ENCODE assay signal across 8 mouse cellular contexts in the genomic region with DNA sequence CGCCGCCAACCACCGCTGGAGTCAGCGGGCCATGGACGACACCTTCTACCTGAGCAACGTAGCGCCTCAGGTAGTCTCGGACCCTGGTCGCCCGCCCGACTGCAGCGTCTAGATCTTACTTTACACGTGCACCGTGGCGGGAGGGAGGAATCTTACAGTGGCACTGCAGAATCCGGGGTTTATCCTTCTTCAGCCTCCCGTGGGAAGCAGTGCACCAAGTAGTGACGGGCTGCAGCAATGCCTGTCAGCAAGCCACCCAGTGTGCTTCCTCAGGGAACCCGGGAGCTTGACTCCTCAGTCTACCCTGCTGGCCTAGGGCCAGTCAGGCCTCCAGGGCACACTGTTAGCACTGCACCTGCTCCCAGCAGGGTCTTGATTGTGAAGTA. TPM values are rescaled to one million over a fixed set of nuclear protein-coding genes. Genes with fewer than 3 reads are reported as not detected.
DNase-seq lines count a peak whose midpoint lies in the region; ATAC-seq and TF ChIP-seq lines count a peak whose summit lies in the region.

No protein-coding gene starts in this region.

- 0 out of 2 replicates have a peak, but pooled peaks cover under 1% of the 10 kb centered on the region for H3K4me1 ChIP-seq in lung, embryonic 14.5 days (ENCODE audit: insufficient read depth)
- peaks cover 9% of the 10 kb centered on the region for H3K4me1 ChIP-seq in embryonic facial prominence, embryonic 12.5 days
- H3K4me1 ChIP-seq in intestine, embryonic 15.5 days (replicated peaks) = peaks cover 11% of the 10 kb centered on the region
- H3K4me1 ChIP-seq in neural tube, embryonic 13.5 days (replicated peaks) = peaks cover 16% of the 10 kb centered on the region

- peak; percentile 6; the same call in 1 of the 2 replicates for ATAC-seq in lung, embryonic 14.5 days (ENCODE audit: insufficient read depth)
- peak; percentile 31; the same call in 1 of the 2 replicates for ATAC-seq in embryonic facial prominence, embryonic 12.5 days (ENCODE audit: insufficient number of reproducible peaks, insufficient read depth, low FRiP score, low TSS enrichment)
- ATAC-seq in intestine, embryonic 15.5 days = peak; percentile 40
- ATAC-seq in neural tube, embryonic 13.5 days (ENCODE audit: low read depth) = peak; percentile 61; the same call in 1 of the 2 replicates

- DNase-seq in lung, embryonic 14.5 days = peak; percentile 20
- DNase-seq in lung, postnatal 10 days = no peak
- no peak for DNase-seq in cerebellum, adult 18-20 months
- no peak for DNase-seq in layer of hippocampus, adult 18-20 months (ENCODE audit: low spot score in 2 of 2)
- no peak for DNase-seq in urinary bladder, adult 2 months (ENCODE audit: low spot score)

- H3K4me2 ChIP-seq in lung, embryonic 14.5 days = peak overlapping the region; percentile 98
- H3K4me2 ChIP-seq in embryonic facial prominence, embryonic 12.5 days (replicated peaks) = peak overlapping the region; percentile 94
- peak overlapping the region; percentile 97 for H3K4me2 ChIP-seq in intestine, embryonic 15.5 days (replicated peaks)
- H3K4me2 ChIP-seq in neural tube, embryonic 13.5 days = peak overlapping the region; percentile 95

- peak overlapping the region; percentile 62 for H3K9ac ChIP-seq in lung, embryonic 14.5 days
- peak overlapping the region; percentile 79 for H3K9ac ChIP-seq in embryonic facial prominence, embryonic 12.5 days
- H3K9ac ChIP-seq in intestine, embryonic 15.5 days = peak overlapping the region; percentile 67
- H3K9ac ChIP-seq in neural tube, embryonic 13.5 days = peak overlapping the region; percentile 82

- no peaks in the 10 kb centered on the region for H3K27me3 ChIP-seq in lung, embryonic 14.5 days (ENCODE audit: insufficient read depth, low read length)
- H3K27me3 ChIP-seq in embryonic facial prominence, embryonic 12.5 days = no peaks in the 10 kb centered on the region
- H3K27me3 ChIP-seq in intestine, embryonic 15.5 days (replicated peaks) = no peaks in the 10 kb centered on the region
- no peaks in the 10 kb centered on the region for H3K27me3 ChIP-seq in neural tube, embryonic 13.5 days

- H3K36me3 ChIP-seq in lung, embryonic 14.5 days (ENCODE audit: insufficient read depth) = peaks cover 45% of the 10 kb centered on the region
- peaks cover 43% of the 10 kb centered on the region for H3K36me3 ChIP-seq in embryonic facial prominence, embryonic 12.5 days
- peaks cover 36% of the 10 kb centered on the region for H3K36me3 ChIP-seq in intestine, embryonic 15.5 days
- H3K36me3 ChIP-seq in neural tube, embryonic 13.5 days = peaks cover 45% of the 10 kb centered on the region

- TF ChIP-seq CTCF in lung, embryonic 14.5 days (IDR thresholded peaks at IDR 0.05; ENCODE audit: low read depth) = no peak

- H3K4me3 ChIP-seq in lung, embryonic 14.5 days (ENCODE audit: low read depth, low read length) = peak overlapping the region; percentile 61
- peak overlapping the region; percentile 71 for H3K4me3 ChIP-seq in embryonic facial prominence, embryonic 12.5 days
- peak overlapping the region; percentile 69 for H3K4me3 ChIP-seq in intestine, embryonic 15.5 days (replicated peaks)
- peak overlapping the region; percentile 58 for H3K4me3 ChIP-seq in neural tube, embryonic 13.5 days

- 1% methylated on average over 19 of the region's 19 CpGs for WGBS in lung, embryonic 14.5 days
- 3% methylated on average over 19 of the region's 19 CpGs for WGBS in embryonic facial prominence, embryonic 12.5 days
- under 1% methylated on average over 19 of the region's 19 CpGs for WGBS in intestine, embryonic 15.5 days
- 1% methylated on average over 19 of the region's 19 CpGs for WGBS in neural tube, embryonic 13.5 days

- H3K27ac ChIP-seq in lung, embryonic 14.5 days (ENCODE audit: low read depth) = peak overlapping the region; percentile 83
- peak overlapping the region; percentile 86; the same call in 1 of the 2 replicates for H3K27ac ChIP-seq in embryonic facial prominence, embryonic 12.5 days
- H3K27ac ChIP-seq in intestine, embryonic 15.5 days = peak overlapping the region; percentile 90
- H3K27ac ChIP-seq in neural tube, embryonic 13.5 days (replicated peaks) = peak overlapping the region; percentile 93

- peaks cover under 1% of the 10 kb centered on the region; the same call in 1 of the 2 replicates for H3K9me3 ChIP-seq in lung, embryonic 14.5 days (ENCODE audit: low read depth, low read length)
- H3K9me3 ChIP-seq in embryonic facial prominence, embryonic 12.5 days = peaks cover 1% of the 10 kb centered on the region; the same call in 1 of the 2 replicates
- no peaks in the 10 kb centered on the region for H3K9me3 ChIP-seq in intestine, embryonic 15.5 days
- 0 out of 2 replicates have a peak, but pooled peaks cover under 1% of the 10 kb centered on the region for H3K9me3 ChIP-seq in neural tube, embryonic 13.5 days

RNA-seq across cellular contexts. Expression of a gene that starts 0.7 kb away (rescaled TPM):
- 18.4 and 19.7 TPM in 2 replicates for polyA plus RNA-seq in lung, embryonic 14.5 days (2014; fragmentation: Nextera tagmentation; extraction: Ambion mirVana)
- polyA plus RNA-seq in embryonic facial prominence, embryonic 12.5 days (2016; fragmentation: Nextera tagmentation; extraction: Ambion mirVana) = 18.5 TPM in 2 replicates
- 40.9 and 41.9 TPM in 2 replicates for polyA plus RNA-seq in intestine, embryonic 15.5 days (2015; fragmentation: Nextera tagmentation; extraction: Ambion mirVana)
- 15.6 and 17.3 TPM in 2 replicates for polyA plus RNA-seq in neural tube, embryonic 13.5 days (2015; fragmentation: Nextera tagmentation; extraction: Ambion mirVana)
- 10 to 100 TPM; 20.7 to 24.9 TPM for total RNA-seq in layer of hippocampus, adult 18-20 months (2021)
- 26.0 and 26.4 TPM in 2 replicates for polyA plus RNA-seq in urinary bladder, adult 2 months (2012; rRNA removed)

RNA-seq across cellular contexts. Expression of a gene that starts 6.3 kb away (rescaled TPM):
- polyA plus RNA-seq in lung, embryonic 14.5 days (2014; fragmentation: Nextera tagmentation; extraction: Ambion mirVana) = 67.1 and 72.6 TPM in 2 replicates
- polyA plus RNA-seq in embryonic facial prominence, embryonic 12.5 days (2016; fragmentation: Nextera tagmentation; extraction: Ambion mirVana) = 87.1 and 90.3 TPM in 2 replicates
- polyA plus RNA-seq in intestine, embryonic 15.5 days (2015; fragmentation: Nextera tagmentation; extraction: Ambion mirVana) = 59.9 and 62.9 TPM in 2 replicates
- 59.0 and 61.0 TPM in 2 replicates for polyA plus RNA-seq in neural tube, embryonic 13.5 days (2015; fragmentation: Nextera tagmentation; extraction: Ambion mirVana)
- 10 to 100 TPM; 34.2 to 34.6 TPM for total RNA-seq in layer of hippocampus, adult 18-20 months (2021)
- polyA plus RNA-seq in urinary bladder, adult 2 months (2012; rRNA removed) = 25.0 and 26.9 TPM in 2 replicates

RNA-seq across cellular contexts. Expression of a gene that starts 33.7 kb away (rescaled TPM):
- 7.6 and 8.7 TPM in 2 replicates for polyA plus RNA-seq in lung, embryonic 14.5 days (2014; fragmentation: Nextera tagmentation; extraction: Ambion mirVana)
- polyA plus RNA-seq in embryonic facial prominence, embryonic 12.5 days (2016; fragmentation: Nextera tagmentation; extraction: Ambion mirVana) = 8.2 and 8.3 TPM in 2 replicates
- 18.4 and 19.6 TPM in 2 replicates for polyA plus RNA-seq in intestine, embryonic 15.5 days (2015; fragmentation: Nextera tagmentation; extraction: Ambion mirVana)
- polyA plus RNA-seq in neural tube, embryonic 13.5 days (2015; fragmentation: Nextera tagmentation; extraction: Ambion mirVana) = 13.1 and 13.3 TPM in 2 replicates
- 10 to 100 TPM; 15.2 to 16.1 TPM for total RNA-seq in layer of hippocampus, adult 18-20 months (2021)
- polyA plus RNA-seq in urinary bladder, adult 2 months (2012; rRNA removed) = 75.5 and 103 TPM in 2 replicates

RNA-seq across cellular contexts. Expression of a gene that starts 38.4 kb away (rescaled TPM):
- 10.9 and 12.3 TPM in 2 replicates for polyA plus RNA-seq in lung, embryonic 14.5 days (2014; fragmentation: Nextera tagmentation; extraction: Ambion mirVana)
- 10.7 and 11.0 TPM in 2 replicates for polyA plus RNA-seq in embryonic facial prominence, embryonic 12.5 days (2016; fragmentation: Nextera tagmentation; extraction: Ambion mirVana)
- polyA plus RNA-seq in intestine, embryonic 15.5 days (2015; fragmentation: Nextera tagmentation; extraction: Ambion mirVana) = 7.8 and 8.2 TPM in 2 replicates
- polyA plus RNA-seq in neural tube, embryonic 13.5 days (2015; fragmentation: Nextera tagmentation; extraction: Ambion mirVana) = 9.4 and 11.7 TPM in 2 replicates
- 10 to 100 TPM; 51.1 to 54.7 TPM for total RNA-seq in layer of hippocampus, adult 18-20 months (2021)
- polyA plus RNA-seq in urinary bladder, adult 2 months (2012; rRNA removed) = 29.2 and 29.5 TPM in 2 replicates

RNA-seq across cellular contexts. Expression of a gene that starts 47.6 kb away (rescaled TPM):
- polyA plus RNA-seq in lung, embryonic 14.5 days (2014; fragmentation: Nextera tagmentation; extraction: Ambion mirVana) = 8.8 and 8.9 TPM in 2 replicates
- polyA plus RNA-seq in embryonic facial prominence, embryonic 12.5 days (2016; fragmentation: Nextera tagmentation; extraction: Ambion mirVana) = 11.6 and 12.2 TPM in 2 replicates
- polyA plus RNA-seq in intestine, embryonic 15.5 days (2015; fragmentation: Nextera tagmentation; extraction: Ambion mirVana) = 5.0 and 5.6 TPM in 2 replicates
- polyA plus RNA-seq in neural tube, embryonic 13.5 days (2015; fragmentation: Nextera tagmentation; extraction: Ambion mirVana) = 11.8 and 12.8 TPM in 2 replicates
- total RNA-seq in layer of hippocampus, adult 18-20 months (2021) = 100 to 1,000 TPM; 187 to 193 TPM
- polyA plus RNA-seq in urinary bladder, adult 2 months (2012; rRNA removed) = 46.2 and 46.5 TPM in 2 replicates

Comparison
In these comparisons a context has a peak if more than half of its experiments do, and no peak if none do; other contexts are left out.
1. ATAC-seq: peak in every context shown above with its lines; median percentile 61 in neural tube, embryonic 13.5 days; 40 in intestine, embryonic 15.5 days; 31 in embryonic facial prominence, embryonic 12.5 days; 6 in lung, embryonic 14.5 days.